Mouse (Mus musculus) testis, postnatal 10 days (tissue): Measurements from ENCODE around the gene Ctnna3.

ENCODE experiments used
- DNase-seq: peaks from one replicate; pipeline ENCODE4 v3.0.0; 2021; ENCODE audit warnings: low spot score

Gene Ctnna3

DNA sequence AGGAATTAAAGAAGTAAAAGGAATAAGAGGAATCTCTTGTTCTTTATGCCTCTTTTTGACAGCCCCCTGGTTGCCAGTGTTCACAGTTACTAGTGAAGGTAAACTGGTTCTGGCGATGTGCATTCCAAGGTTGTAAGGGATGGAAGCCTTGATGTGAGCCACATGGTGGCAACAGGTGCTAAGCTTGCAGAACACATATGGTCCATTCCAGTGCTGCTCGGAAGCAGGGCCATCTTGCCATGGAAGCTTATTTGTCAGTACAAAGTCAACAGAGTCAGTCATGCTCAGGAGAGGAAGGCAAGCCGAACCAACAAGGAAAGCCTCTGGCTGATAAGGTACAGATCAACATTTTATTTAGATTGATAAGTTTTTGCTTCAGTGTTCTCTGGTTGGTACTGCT, 652.4 kb downstream of the Ctnna3 start:
- no peak for DNase-seq

DNA sequence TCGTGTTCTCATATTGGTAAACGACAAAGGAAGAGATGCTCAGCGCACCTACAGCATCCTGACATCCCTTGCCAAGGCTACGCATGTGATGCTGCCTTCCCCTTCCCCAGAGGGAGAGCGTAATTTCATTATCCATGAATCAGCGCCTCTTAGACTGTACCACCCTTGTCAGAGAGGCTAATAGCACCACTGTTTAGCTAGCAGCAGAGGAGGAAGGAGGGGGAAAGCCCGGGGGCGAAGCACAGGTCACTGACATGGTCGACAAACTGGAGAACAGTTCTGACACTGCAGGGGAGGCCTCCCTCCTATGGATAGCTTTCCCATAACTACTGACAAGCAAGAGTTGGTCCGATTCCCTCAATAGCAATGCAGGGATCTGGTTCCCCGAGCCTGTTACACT, 653.9 kb downstream of the Ctnna3 start:
- no peak for DNase-seq

DNA sequence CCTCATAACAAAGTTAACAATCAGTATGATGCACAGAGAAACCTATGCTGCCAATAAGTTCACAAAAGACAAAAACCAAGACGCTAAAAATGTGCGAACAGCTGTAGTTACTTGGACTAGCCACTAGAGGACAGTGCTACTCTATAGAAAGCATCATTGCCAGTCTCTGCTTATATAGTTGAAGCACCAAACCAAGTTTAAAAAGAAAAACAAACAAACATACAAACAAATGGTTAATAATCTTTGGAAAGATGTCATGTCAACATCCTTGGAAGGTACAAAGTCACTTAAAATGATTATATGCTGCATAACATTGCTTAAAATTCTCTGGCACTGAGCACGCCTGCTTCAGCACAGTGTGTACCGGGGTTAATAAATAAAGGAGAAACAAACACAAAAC, 654.6 kb downstream of the Ctnna3 start:
- no peak for DNase-seq

DNA sequence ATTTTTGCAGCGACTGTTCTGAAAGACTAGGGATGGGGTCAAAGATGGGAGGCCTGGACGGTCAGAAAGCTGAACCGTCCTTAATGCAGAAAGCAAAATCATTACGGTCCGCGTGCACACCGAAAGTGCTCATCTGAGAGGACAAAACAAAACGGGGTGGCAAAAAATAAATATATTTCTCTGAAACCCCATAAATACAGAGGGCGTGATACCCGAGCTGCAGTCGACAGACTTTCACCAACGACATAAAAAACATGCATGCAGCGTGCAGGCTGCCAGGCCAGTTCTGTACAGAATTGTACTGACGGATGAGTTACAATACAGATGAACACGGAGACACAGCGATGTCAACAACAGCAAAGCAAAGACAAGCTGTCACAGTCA, 656.3 kb downstream of the Ctnna3 start:
- DNase-seq: no peak

DNA sequence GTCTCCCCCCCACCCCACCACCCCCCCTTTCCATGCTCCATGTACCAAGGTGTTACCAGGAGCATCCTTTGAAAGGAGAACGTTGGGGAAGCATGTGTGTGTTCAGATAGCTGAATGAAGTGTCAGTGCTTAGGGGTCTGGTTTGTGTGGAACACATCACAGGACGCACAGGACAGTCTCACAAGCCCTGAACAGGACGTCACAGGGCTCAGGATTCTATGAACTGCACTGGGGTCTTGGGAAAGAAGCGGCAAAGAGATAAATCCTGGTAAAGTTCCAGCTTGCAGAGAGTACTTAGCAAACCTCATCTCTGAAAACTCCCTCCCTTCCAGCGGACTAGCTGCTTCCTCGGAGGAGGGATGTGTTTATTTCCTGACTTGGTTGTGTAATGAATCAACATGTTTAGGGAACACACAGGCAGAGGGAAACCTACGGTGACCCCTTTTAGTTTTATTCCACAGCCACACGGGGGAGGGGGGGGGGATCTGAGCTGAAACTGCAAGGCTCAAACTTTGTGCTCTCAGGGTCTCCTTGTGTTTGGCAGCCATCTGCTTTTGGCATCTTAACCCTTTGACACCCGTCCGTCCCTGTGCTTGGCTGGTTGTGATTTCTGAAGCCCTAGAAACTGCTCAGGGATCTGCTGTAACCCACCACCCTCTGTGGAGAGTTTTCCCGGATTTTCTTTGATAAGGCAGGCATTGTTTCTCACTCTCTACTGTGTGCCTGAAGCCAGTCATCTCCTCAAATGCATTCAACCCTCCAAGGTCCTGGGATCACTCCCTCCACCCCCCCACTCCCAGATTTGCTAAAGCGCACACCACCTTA, 656.9 kb downstream of the Ctnna3 start:
- no peak for DNase-seq

DNA sequence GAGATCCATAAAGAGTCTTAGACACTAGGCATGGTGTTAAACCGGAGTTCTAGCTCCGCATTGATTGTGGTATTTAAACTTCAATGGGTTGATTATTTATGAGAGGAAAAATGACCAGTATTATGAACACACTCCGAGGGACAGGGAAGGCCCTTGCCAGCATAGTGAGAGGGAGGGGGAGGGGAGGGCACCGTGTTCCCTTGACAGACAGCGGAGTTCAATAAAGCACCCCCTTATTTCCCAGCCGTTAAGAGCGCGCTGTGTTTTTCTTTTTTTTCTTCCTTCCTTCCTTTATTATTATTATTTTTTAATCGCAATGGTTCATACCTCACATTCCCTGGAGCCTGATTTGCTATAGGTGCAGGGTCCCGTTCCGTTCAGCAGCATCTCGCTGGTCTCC, 657.6 kb downstream of the Ctnna3 start:
- no peak for DNase-seq

DNA sequence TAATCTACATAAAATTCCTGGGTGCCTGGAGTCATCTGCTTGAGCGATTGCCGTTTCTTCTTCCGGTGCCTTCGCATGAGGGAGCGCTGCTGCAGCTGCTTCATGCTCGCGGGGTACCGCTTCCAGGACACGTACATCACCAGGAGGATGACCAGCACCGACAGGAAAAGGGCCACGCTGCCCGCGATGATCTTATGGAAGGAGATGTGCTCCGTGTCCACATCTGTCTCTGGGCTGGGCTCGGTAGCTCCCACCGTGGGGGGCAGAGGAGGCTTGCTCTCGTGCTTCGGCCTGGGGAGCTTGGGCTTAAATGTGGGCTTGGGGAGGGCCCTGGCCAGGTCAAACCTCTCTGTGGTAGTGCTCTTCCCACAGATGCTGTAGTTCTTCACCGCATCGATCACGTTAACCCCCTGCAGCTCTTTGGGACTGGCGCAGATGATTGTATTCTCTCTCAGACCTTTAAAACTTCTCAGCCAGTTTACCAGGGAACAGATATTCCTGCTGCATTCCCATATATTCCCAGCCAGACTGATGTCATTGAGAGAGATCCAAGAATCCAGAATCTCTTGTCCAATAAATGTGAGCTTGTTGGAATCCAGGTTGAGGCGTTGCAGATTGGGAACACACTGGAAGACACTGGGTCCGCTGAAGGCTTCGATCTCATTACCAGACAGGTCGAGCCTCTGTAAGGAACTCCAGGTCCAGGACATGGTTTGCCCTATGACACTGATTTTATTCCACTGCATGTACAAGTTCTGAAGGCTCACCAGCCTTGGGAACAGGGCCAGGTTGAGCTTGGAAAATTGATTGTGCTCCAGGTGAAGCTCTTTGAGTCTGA, 658.3 kb downstream of the Ctnna3 start:
- DNase-seq: no peak

DNA sequence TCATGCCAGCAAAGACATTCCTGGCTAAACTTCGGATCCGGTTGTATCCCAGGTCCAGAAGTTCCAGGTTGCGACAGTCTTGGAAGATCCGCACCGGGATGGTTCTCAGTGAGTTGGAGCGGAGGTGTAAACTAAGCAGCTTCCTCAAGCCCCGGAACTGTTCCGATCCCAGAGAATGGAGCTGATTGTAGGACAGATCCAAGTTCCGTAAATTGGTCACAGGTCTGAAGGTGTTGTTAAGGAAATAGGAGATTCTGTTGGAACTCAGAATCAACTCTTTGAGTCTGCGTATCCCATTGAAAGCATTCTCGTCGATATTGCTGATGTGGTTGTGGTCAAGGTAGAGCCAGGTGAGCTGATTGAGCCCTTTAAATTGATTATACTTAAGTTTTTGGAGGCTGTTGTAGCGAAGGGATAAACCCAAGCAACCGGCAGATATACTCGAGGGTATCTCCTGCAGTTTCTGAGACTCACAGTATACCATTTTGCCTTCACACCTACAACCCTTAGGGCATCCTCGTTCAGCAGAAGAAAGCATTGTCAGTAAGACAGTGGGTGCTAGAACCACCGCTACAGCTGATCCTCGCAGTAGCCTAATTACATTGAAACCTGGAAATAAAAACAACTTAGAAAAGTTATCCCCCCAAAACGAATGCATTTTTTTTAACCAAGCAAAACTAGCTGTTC, 659.0 kb downstream of the Ctnna3 start:
- no peak for DNase-seq

DNA sequence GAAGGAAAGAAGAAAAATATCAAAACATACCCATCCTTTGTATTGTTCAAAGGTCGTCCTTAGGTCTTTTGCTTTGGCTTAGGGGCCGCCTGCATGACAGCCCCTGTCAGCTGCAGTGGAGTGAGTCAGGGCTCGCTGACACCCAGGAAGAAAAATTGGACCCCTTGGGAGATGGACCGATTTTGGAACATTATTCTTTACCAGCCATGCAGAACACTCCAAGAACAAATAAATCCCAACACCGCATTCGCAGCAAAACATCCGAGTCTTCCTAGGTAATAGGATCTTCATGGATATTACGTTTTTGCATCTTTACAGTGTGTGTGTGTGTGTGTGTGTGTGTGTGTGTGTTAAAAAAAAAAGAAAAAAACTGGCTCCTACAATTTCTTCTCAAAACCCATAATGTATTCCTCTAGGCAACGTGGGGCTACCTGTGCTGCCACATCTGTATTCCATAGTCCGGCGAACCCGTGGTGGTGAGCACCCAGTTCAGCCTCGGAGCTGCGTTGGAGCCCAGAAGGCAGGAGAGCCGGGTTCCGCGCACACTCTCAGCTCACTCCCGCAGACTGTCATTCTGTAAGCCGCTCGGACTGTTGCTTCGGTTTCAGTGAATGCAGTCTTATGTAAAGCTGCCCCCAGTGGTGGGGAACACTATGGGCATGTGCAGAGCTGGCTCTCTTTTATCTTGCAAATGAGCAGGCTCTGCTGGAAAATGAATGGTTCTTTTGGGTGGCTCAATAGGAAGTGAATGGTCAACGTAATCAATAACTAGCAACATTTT, 660.0 kb downstream of the Ctnna3 start, which contains the start of gene Lrrtm3:
Gene Lrrtm3, minus strand, starts transcription at position 598 of the 781 bp plus-strand sequence.
- DNase-seq: peak; percentile 51

DNA sequence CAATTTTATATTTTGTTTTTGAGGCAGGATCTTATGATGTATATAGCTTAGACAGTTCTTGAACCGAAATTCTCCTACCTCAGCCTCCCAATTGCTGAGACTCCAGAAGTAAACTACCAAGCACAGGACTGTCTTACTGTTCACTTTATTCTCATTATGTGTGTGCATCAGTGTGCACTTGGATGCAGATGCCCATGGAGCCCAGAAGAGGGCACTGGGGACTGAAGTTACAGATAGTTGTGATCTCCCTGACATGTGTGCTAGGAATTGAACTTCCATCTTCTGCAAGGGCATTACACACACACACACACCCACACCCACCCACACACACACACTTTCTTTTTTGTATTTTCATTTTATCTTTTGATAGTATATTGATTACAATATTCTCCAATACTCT, 666.6 kb downstream of the Ctnna3 start:
- DNase-seq: no peak

DNA sequence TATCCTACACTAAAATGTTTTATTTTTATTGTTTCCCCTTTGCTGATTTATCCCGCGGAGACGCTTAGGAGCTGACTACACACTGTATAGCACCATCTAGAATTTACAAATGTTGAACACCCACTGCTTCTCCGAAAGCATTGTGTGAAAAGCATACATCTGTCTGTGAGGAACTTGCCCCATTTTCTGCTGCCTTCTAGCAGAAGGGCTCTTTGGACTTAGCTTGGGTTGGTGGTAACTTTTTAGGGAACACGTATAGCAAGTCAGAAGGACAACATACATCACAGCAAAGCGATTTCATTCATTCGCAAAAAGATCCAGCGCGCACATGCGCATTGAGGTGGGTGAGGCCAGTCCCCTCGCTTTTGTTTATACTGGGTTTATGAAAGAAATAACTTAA, 685.3 kb downstream of the Ctnna3 start:
- DNase-seq: no peak

DNA sequence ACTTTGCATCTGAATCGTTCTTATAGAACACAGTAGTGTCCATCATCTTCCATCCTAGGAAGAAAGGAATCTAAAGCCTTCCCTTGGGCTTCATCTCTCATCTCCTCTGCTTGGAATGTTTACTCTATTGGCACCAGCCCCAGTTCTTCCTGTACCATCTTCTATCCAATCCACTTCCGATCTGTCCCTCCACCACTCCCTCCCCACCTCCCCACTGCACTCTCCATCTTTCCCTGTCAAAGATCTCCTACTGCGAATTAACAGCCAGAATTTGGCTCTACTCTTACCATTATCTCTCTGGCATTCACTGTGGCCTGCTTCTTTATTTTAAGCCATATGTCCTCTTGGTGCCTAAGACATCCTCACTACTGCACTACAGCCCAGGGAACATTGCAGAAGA, 688.9 kb downstream of the Ctnna3 start:
- DNase-seq: no peak

DNA sequence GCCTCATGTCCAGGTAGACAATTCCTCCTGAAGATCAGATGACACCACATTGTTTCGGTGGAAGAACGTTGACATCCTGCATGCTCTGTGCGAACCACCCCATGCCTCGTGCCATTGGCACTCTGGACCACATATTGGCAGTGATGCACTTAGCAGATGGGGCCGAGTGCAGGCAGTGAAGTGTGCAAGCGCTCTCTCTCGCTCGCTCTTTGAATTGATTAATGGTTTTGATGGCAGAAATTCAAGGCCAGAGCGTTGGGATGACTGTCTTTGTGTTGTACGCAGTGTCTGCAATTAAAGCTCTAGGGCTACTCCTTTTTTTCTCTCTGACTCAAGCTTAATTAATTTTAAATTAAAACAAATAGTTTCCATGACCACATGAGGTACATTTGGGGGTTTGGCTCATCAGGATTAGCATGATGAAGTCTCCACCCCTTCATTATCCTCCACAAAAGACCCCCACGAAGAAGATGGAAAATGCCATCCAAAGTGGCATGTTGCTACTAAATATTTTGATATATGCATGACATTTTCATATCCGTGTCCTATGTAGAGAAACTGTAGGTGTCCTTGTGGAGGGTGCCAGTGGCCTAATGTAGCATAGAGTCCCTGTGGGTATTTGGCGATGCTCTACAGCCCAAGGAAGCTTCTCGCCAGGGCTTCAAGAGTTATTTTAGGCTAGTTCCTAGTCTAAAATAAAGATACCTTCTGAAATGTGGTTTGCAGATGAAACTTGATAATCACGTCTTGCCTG, 700.7 kb downstream of the Ctnna3 start:
- DNase-seq: no peak

DNA sequence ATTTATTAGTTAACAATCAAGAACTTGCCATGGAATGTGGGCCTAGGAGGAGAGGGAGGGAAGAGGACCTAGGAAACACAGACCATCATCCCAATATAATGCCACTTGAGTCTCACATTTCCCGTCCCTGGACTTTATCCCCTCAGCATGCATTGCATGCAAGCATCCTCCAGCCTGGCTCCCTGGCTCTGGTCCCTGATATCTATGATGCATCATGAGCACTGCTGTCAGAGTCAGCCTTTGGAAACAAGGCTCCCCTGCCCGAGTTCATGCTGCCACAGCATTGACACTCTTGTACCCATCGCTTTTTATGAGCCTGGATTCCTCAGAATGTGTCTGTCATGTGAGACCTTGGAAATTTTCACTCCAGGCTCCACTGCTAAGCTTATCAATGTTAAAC, 703.6 kb downstream of the Ctnna3 start:
- no peak for DNase-seq

DNA sequence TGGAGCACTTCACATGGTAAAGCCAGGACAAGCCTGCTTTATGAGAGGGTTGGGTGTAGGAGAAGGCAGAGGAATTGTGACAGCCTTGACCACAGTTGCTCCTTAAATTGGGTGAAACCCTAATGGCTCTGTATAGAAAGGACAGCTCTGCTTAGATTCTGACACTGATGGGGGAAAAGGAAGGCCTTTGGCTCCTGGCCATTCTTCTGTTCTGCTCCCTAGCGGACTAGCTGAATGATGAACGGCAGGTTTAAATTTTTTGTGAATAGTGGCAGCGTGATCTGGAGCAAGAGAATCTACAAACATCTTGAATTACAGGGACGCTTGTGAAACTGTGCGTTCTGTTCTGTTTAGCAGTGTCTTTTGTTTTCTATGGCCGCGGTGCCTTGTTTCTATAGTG, 705.6 kb downstream of the Ctnna3 start:
- DNase-seq: no peak

DNA sequence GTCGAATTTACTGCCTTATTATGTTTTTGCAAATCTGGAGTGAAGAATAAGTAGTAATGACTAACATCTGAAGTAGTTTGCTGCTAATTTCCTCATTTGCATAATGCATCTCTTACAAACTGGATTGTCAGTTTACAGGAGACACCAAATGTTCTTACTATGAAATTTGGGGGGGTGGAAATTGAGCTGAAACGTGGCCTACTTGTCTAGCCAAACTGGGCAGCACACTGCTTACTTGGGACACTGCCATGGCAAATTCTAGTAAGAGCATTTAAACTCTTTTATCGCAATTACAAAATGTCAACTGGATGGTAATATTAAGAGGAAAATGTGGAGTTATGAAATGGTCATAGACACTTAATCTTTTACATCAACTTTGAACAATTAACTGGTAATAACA, 716.6 kb downstream of the Ctnna3 start:
- DNase-seq: no peak

DNA sequence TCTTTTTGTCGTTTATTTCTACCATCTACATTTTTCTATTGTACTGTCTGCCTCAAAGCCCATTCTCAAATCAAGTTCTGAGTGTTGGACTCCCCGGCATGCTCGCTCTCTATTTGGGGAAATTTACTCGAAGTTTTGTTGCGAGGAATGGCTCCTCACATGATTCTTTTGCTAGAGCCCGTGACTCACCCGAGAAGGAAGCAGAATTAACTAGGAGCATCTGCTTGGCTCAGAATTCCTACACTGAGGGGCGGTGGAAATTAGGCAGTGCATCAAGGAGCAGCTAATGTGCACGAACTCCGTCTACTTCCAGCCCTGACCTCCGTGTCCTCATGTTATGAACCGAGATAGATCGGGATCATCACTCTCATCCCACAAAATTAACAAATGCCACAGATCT, 751.8 kb downstream of the Ctnna3 start:
- no peak for DNase-seq

DNA sequence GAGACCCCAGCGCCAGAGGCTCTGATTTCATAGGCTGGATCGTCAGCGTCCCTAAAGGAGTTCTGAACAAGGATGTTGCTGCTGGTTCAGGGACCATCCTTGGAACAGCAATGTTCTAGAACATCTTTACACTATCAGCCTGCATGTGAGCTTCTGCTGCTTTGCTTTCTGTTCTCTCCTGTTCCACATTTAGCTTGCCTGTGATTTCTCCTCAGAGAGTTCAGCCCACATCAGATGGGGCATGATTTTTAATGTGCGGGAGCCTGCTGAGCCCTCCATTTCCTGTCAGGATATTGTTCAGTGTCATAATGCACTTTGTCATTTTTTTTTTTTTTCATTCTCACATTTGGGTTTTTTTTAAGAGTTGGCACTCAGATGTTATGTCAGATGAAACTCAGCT, 752.8 kb downstream of the Ctnna3 start:
- no peak for DNase-seq

DNA sequence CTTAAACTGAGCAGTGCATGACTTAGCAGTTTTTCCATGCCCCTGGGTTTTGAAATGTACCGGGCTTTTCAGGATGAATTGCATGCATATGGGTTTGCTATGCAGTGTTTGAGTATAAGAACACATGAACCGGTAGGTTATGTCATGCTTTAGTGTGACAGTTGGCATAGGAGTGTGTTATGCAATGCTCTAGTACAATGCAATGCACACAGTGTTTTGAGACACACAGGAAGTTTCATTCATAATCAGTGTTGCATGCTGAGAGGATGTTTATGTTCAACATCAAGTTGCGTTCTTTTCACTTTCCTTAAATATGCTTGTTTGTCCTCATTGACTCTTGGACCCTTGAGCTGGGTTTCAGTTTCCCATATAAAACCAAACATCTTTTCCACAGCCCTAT, 758.1 kb downstream of the Ctnna3 start:
- DNase-seq: no peak

DNA sequence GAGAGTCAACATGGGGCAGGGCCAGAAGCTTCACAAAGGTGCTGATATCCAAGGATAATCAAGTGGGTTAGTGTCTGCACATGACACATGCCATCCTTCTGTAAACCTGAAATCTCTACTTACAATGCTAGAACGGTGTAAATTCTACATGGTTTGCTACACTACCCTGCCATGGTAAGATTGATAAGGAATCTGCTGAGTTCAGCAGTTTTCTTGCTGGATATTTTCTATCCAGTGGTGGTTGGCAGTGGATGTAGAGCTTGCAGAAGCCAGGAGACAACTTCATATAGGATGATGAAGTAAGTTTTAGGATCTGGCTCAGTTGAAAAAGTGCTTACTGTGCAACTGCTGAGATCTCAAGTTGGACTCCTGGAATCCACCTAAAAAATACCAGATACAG, 767.7 kb downstream of the Ctnna3 start:
- no peak for DNase-seq

DNA sequence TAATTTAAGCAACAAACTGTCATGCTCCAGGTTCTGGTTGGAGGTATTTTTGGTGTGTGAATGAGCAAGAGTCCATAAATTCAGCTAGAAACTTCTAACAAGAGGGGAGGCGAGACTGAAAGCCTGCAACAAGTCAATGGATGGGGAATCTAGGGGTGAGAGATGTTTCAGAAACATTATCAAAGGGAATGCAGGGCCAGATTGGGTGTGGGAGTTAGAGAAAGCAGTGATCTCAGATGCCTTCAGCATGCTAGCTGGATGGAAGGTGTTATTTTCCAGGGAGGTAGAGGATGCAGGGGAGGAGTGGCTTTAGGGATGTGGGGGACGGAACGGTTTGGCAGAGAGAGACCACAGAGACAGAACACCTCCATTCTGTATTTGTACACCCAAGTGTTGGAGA, 785.7 kb downstream of the Ctnna3 start:
- no peak for DNase-seq
